Mouse (Mus musculus) stomach, postnatal 0 days (tissue): ENCODE measurements around the gene Mgst2. TPM values are rescaled to one million over a fixed set of nuclear protein-coding genes. Genes with fewer than 3 reads are reported as not detected.

ENCODE experiments used
- ATAC-seq: fragments of 200-750 bp; cut with Nextera tagmentation; 2 replicates; pipeline ENCODE4 v1.8.0; 2017; ENCODE audit not compliant: low FRiP score, low TSS enrichment
- DNase-seq: peaks from one replicate; pipeline ENCODE4 v3.0.0-alpha.2; 2016; ENCODE audit warnings: low spot score
- H3K27ac ChIP-seq: fragments of 300-500 bp; sonication (generic); replicated peaks from 2 replicates; pipeline ENCODE4 v1.5.1; 2014; ENCODE audit warnings: mild to moderate bottlenecking, control low read depth
- H3K27me3 ChIP-seq: fragments of 300-500 bp; sonication (generic); 2 replicates; pipeline ENCODE4 v1.6.1; 2014; ENCODE audit warnings: low read length; ENCODE audit not compliant: control insufficient read depth, insufficient read depth
- H3K36me3 ChIP-seq: fragments of 300-500 bp; sonication (generic); 2 replicates; pipeline ENCODE4 v1.6.1; 2014; ENCODE audit warnings: low read length, mixed read lengths; ENCODE audit not compliant: control insufficient read depth, insufficient read depth
- H3K4me1 ChIP-seq: fragments of 300-500 bp; sonication (generic); replicated peaks from 2 replicates; pipeline ENCODE4 v1.6.1; 2014; ENCODE audit warnings: antibody characterized with exemption; ENCODE audit not compliant: control insufficient read depth, insufficient read depth
- H3K4me2 ChIP-seq: fragments of 300-500 bp; sonication (generic); replicated peaks from 2 replicates; pipeline ENCODE4 v1.6.1; 2014; ENCODE audit warnings: low read depth, mild to moderate bottlenecking, control low read depth, moderate library complexity
- H3K4me3 ChIP-seq: fragments of 300-500 bp; sonication (generic); 2 replicates; pipeline ENCODE4 v1.5.1; 2014; ENCODE audit warnings: low read depth, low read length, control low read depth
- H3K9ac ChIP-seq: fragments of 300-500 bp; sonication (generic); 2 replicates; pipeline ENCODE4 v1.6.1; 2014; ENCODE audit warnings: mild to moderate bottlenecking, low read length, control low read depth, mixed read lengths
- H3K9me3 ChIP-seq: fragments of 300-500 bp; sonication (generic); 2 replicates; pipeline ENCODE4 v1.6.1; 2016; ENCODE audit warnings: low read length; ENCODE audit not compliant: control insufficient read depth
- CTCF ChIP-seq: IDR thresholded peaks from 2 replicates; pipeline ENCODE4 v1.5.1; 2016; ENCODE audit warnings: antibody characterized with exemption, low read depth, mild to moderate bottlenecking, moderate library complexity
- EP300 ChIP-seq: optimal IDR thresholded peaks from 2 replicates; pipeline ENCODE3; 2016; ENCODE audit warnings: antibody characterized with exemption
- WGBS: fragments of 180-500 bp; shearing (Covaris S2); extraction: QIAGEN DNeasy Blood & Tissue Kit; methylation state at CpG from one replicate; pipeline ENCODE4 v1.1.7; 2014; 5-methylcytosine and 5-hydroxymethylcytosine counted together
- polyA plus RNA-seq: library from polyadenylated mRNA; unstranded; fragments of >200 nt; fragmentation: Nextera tagmentation; extraction: Ambion mirVana; gene quantifications from 2 replicates; pipeline ENCODE4 v1.2.1, GENCODE M21; 2015

The Mgst2 gene
- polyA plus RNA-seq, 1 experiment from 2014 or later = 264 TPM

DNA sequence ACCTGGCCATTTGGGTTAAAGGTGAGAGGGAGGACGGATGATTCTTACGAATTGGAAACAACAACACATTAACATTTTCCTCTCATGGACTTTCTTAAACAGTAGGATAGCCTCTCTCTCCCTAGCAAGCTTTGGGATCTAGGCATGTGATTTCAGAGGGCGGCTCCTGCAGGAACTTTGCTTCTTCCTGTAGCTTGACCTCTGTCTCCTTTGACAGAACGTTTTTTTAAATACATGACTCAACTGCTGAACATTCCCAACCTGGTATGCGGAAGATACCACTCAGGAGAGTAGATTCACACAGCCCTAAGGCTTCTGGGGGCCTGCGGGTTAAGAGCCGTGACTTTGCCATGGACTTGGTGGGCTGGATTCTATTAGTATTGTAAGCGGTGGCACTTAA, 10.7 kb upstream of the Mgst2 start:
- Histone ChIP-seq H3K4me1 (peaks cover 2% of the 10 kb centered on the region; the same call in 1 of the 2 replicates), H3K27me3 (no peaks in the 10 kb centered on the region), H3K36me3 (no peaks in the 10 kb centered on the region), H3K27ac (no peak overlapping the region), H3K4me3 (no peak overlapping the region), H3K9ac (no peak overlapping the region), H3K9me3 (no peaks in the 10 kb centered on the region), H3K4me2 (no peak overlapping the region)
- TF ChIP-seq EP300 = no peak
- TF ChIP-seq CTCF = no peak
- WGBS = 66% methylated on average over 8 of the region's 8 CpGs
- peak; percentile 5; the same call in 1 of the 2 replicates for ATAC-seq
- DNase-seq = no peak

DNA sequence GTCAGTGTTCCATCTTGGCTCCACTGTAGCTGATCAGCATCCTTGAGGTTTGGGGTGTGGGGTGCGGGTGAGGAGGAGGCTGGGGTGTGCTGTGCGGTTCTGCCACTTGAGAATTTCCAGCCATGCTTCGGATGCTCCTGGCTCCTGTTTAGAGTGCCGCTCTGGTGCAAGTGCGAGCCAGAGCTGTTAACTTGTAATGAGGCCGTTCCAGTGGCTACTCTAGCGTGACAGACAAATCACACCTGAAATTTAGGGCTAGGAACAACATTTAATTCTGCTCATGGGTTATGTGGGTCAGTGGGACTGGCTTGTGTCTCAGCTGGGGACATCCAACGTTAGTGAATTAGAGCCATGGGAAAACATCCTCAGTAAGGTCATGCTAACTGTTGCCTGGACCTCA, 10.2 kb upstream of the Mgst2 start:
- Histone ChIP-seq H3K27ac (no peak overlapping the region), H3K27me3 (no peaks in the 10 kb centered on the region), H3K4me2 (no peak overlapping the region), H3K9me3 (no peaks in the 10 kb centered on the region), H3K4me3 (no peak overlapping the region), H3K4me1 (peaks cover 2% of the 10 kb centered on the region; the same call in 1 of the 2 replicates), H3K36me3 (no peaks in the 10 kb centered on the region), H3K9ac (no peak overlapping the region)
- TF ChIP-seq CTCF (no peak), EP300 (no peak)
- ATAC-seq (no peak), DNase-seq (no peak)
- WGBS = 84% methylated on average over 8 of the region's 8 CpGs

DNA sequence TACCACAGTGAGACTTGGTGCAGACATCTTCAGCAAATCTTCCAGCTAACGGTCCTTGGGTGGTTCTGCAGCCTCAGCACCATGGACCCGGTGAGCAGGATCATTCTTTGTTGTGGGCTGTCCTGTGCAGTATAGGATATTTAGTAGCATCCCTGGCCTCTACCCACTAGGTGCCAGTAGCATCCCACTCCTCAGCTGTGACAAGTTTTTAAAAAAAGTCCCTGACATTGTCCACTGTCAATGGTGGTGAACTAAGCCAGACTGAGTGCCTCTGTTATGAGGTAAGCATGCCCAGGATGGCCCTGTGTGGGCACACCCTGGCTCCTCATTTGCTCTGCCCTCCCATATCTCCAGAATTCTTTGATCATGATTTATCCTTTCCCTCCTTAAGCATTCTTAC, 9.0 kb upstream of the Mgst2 start:
- no peaks in the 10 kb centered on the region for H3K27me3 ChIP-seq
- no peak overlapping the region for H3K4me2 ChIP-seq
- H3K4me1 ChIP-seq = peaks cover 2% of the 10 kb centered on the region; the same call in 1 of the 2 replicates
- H3K4me3 ChIP-seq = no peak overlapping the region
- H3K9me3 ChIP-seq = no peaks in the 10 kb centered on the region
- H3K27ac ChIP-seq = no peak overlapping the region
- no peak overlapping the region for H3K9ac ChIP-seq
- DNase-seq (no peak), ATAC-seq (no peak)
- 77% methylated on average over 2 of the region's 2 CpGs for WGBS
- no peaks in the 10 kb centered on the region for H3K36me3 ChIP-seq
- no peak for TF ChIP-seq EP300
- TF ChIP-seq CTCF = peak; percentile 49

DNA sequence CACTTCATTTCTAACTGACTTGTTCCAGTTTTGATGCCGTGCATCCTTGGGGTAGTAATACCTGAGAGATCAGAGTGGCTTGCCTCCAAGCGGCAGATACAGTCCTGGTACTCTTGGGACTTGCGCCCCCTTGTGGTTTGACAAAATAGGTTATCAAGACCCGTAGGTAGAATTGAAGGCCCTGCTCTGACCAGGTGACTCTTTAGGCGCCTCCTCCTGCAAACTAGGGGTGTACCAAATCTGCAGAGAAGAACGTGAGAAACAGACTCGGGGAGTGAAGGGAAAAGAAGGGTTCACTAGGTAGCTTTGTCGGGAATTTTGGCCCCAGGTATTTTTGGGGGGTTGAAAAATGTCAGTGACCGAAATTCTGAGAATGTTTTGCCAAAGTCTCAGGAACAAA, 7.9 kb upstream of the Mgst2 start:
- H3K27me3 ChIP-seq = no peaks in the 10 kb centered on the region
- peak overlapping the region; percentile 46 for H3K4me2 ChIP-seq
- DNase-seq (peak; percentile 84), ATAC-seq (peak; percentile 86)
- no peak overlapping the region for H3K4me3 ChIP-seq
- H3K36me3 ChIP-seq = no peaks in the 10 kb centered on the region
- peak overlapping the region; percentile 53; the same call in 1 of the 2 replicates for H3K27ac ChIP-seq
- WGBS = 5% methylated on average over 9 of the region's 9 CpGs
- peaks cover 2% of the 10 kb centered on the region; the same call in 1 of the 2 replicates for H3K4me1 ChIP-seq
- no peak for TF ChIP-seq EP300
- TF ChIP-seq CTCF = peak; percentile 86
- no peaks in the 10 kb centered on the region for H3K9me3 ChIP-seq
- H3K9ac ChIP-seq = peak overlapping the region; percentile 49; the same call in 1 of the 2 replicates

DNA sequence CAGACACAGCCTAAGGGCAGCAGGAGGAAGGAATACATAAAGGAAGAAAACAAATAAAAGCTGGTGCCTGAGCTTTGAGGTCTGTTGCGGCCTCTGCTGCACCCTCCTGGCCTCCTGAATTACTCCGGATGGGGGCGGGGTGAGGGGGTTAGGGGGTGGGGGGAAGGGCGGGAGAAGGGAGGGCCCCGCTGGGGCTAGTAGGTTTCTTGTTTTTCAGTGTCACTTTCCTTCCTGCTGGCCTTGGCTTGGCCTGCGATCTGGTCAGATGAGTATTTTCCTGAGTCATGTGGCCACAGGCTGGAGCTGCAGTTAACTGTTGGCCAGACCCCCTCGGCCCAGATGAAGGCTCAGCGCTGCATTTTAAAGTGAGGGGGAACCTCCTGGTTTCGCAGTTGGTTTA, 7.5 kb upstream of the Mgst2 start:
- Histone ChIP-seq H3K27ac (peak overlapping the region; percentile 53; the same call in 1 of the 2 replicates), H3K4me3 (no peak overlapping the region), H3K36me3 (no peaks in the 10 kb centered on the region), H3K27me3 (no peaks in the 10 kb centered on the region), H3K9ac (peak overlapping the region; percentile 49), H3K4me1 (peaks cover 2% of the 10 kb centered on the region; the same call in 1 of the 2 replicates), H3K4me2 (peak overlapping the region; percentile 46), H3K9me3 (no peaks in the 10 kb centered on the region)
- TF ChIP-seq EP300 (no peak), CTCF (no peak)
- peak; percentile 76 for ATAC-seq
- 9% methylated on average over 6 of the region's 9 CpGs for WGBS
- peak; percentile 81 for DNase-seq

DNA sequence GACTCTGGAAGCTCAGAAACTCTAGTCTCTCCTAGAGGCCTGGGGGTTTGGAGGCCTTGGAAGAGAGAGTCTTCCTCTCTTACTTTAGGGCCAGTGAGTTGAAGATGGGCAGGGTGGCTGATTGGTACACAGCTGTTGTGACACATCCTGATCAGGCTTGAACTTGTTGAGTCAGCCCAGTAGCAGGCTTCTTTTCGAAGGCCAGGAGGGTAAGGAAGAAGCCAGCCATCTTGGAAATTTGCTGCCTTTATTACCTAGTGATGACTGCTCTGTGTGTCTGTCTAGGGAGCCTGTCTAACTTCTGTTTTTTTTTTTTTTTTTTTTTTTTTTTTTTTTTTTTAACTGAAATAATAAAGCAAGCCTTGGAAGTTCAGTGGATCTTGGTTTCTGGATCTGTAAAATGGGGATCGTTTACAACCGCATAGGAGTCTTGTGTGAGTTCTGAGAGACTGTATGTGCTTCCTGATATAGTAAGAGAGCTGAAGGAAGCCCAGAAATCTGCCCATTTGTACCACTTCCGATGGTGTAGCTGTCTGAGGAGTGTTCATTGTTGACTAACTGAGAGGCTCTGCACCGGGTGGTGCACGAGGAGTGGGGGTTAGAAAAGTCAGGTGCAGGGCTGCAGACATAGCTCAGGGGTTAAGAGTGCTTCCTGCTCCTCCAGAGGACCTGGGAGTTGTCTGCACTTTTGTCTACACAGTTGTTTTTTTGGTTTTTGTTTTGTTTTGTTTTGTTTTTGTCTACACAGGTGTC, 5.7 kb upstream of the Mgst2 start:
- 66% methylated on average over 6 of the region's 6 CpGs for WGBS

More for the DNA sequence above, 5.7 kb upstream of the Mgst2 start:
- H3K27me3 ChIP-seq = no peaks in the 10 kb centered on the region
- H3K27ac ChIP-seq = no peak overlapping the region
- H3K9ac ChIP-seq = no peak overlapping the region
- ATAC-seq (no peak), DNase-seq (no peak)
- no peaks in the 10 kb centered on the region for H3K36me3 ChIP-seq
- no peak overlapping the region for H3K4me2 ChIP-seq
- H3K4me3 ChIP-seq = no peak overlapping the region
- peaks cover 2% of the 10 kb centered on the region; the same call in 1 of the 2 replicates for H3K4me1 ChIP-seq
- TF ChIP-seq CTCF (no peak), EP300 (no peak)
- H3K9me3 ChIP-seq = no peaks in the 10 kb centered on the region
